Mouse (Mus musculus) forebrain, embryonic 12.5 days (tissue): ENCODE measurements at regions not wholly inside any gene's neighbourhood (a gene's known extent, or its start where the extent isn't known, plus 50 kb on each side); places are given as distances from the start of the nearest gene placed in this dataset.

Experiments used
- ATAC-seq: fragments of 200-750 bp; cut with Nextera tagmentation; 2 replicates; pipeline ENCODE4 v1.8.0; 2017; ENCODE audit warnings: moderate TSS enrichment; ENCODE audit not compliant: low FRiP score
- H3K27ac ChIP-seq: fragments of 300-500 bp; sonication (generic); 2 replicates; pipeline ENCODE4 v1.5.1; 2016; ENCODE audit warnings: mild to moderate bottlenecking
- H3K27me3 ChIP-seq: fragments of 300-500 bp; sonication (generic); 2 replicates; pipeline ENCODE4 v1.6.1; 2016; ENCODE audit warnings: mild to moderate bottlenecking
- H3K36me3 ChIP-seq: fragments of 300-500 bp; sonication (generic); replicated peaks from 2 replicates; pipeline ENCODE4 v1.6.1; 2016; ENCODE audit warnings: mild to moderate bottlenecking
- H3K4me1 ChIP-seq: fragments of 300-500 bp; sonication (generic); 2 replicates; pipeline ENCODE4 v1.6.1; 2016
- H3K4me2 ChIP-seq: fragments of 300-500 bp; sonication (generic); 2 replicates; pipeline ENCODE4 v1.6.1; 2016; ENCODE audit warnings: mild to moderate bottlenecking, moderate library complexity
- H3K4me3 ChIP-seq: fragments of 300-500 bp; sonication (generic); replicated peaks from 2 replicates; pipeline ENCODE4 v1.5.1; 2016; ENCODE audit warnings: mild to moderate bottlenecking
- H3K9ac ChIP-seq: fragments of 300-500 bp; sonication (generic); 2 replicates; pipeline ENCODE4 v1.6.1; 2016; ENCODE audit warnings: mild to moderate bottlenecking
- H3K9me3 ChIP-seq: fragments of 300-500 bp; sonication (generic); 2 replicates; pipeline ENCODE4 v1.6.1; 2016
- WGBS: fragments of 180-500 bp; shearing (Covaris S2); methylation state at CpG from one replicate; pipeline ENCODE4 v1.1.7; 2016; 5-methylcytosine and 5-hydroxymethylcytosine counted together

DNA sequence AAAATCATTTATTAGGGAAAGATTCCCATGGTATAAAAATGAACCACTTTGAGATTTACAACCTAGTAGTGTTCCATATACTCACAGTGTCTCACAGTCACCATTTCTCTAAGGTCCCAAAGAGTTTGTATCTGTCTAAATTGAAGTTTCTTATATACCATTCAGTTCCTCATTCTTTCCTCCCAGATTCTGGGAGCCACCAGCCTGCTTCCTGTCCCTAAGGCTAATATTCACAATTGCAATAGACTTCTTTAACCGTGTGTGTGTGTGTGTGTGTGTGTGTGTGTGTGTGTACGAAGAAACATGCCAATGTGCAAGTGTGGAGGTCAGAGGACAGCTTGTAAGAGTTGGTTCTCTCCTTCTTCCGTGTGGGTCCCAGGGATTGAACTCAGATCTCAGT, 124.1 kb upstream of the Rbm19 start:
- H3K36me3 ChIP-seq = no peaks in the 10 kb centered on the region
- no peak overlapping the region for H3K9ac ChIP-seq
- 88% methylated on average over 3 of the region's 3 CpGs for WGBS
- no peak overlapping the region for H3K4me3 ChIP-seq
- H3K4me1 ChIP-seq = no peaks in the 10 kb centered on the region
- no peaks in the 10 kb centered on the region for H3K9me3 ChIP-seq
- no peak overlapping the region for H3K27ac ChIP-seq
- no peak overlapping the region for H3K4me2 ChIP-seq
- no peak for ATAC-seq
- no peaks in the 10 kb centered on the region for H3K27me3 ChIP-seq

DNA sequence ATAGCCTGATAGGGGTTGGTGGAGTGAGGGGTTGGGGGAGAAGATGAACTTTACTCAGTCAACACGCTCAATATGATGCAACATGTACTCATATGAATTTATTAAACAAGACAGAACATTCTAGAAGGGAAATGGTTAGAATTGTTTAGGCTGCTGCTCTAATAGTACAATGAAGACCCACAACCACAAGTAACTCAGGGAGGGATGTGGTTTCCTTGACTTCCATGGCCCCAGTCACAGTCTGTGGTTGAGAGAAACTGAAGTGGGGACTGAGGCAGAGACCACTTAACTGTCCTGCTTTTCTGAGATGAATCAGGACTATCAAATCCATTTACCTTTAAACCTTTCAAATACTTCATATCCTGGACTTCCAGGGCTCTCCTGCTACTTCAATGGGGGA, 120.5 kb upstream of the Rbm19 start:
- Histone ChIP-seq H3K4me2 (no peak overlapping the region), H3K9me3 (no peaks in the 10 kb centered on the region), H3K4me3 (no peak overlapping the region), H3K36me3 (no peaks in the 10 kb centered on the region), H3K27me3 (no peaks in the 10 kb centered on the region), H3K9ac (no peak overlapping the region), H3K27ac (no peak overlapping the region), H3K4me1 (no peaks in the 10 kb centered on the region)
- ATAC-seq = no peak
- 100% methylated on average over 1 of the region's 1 CpGs for WGBS

DNA sequence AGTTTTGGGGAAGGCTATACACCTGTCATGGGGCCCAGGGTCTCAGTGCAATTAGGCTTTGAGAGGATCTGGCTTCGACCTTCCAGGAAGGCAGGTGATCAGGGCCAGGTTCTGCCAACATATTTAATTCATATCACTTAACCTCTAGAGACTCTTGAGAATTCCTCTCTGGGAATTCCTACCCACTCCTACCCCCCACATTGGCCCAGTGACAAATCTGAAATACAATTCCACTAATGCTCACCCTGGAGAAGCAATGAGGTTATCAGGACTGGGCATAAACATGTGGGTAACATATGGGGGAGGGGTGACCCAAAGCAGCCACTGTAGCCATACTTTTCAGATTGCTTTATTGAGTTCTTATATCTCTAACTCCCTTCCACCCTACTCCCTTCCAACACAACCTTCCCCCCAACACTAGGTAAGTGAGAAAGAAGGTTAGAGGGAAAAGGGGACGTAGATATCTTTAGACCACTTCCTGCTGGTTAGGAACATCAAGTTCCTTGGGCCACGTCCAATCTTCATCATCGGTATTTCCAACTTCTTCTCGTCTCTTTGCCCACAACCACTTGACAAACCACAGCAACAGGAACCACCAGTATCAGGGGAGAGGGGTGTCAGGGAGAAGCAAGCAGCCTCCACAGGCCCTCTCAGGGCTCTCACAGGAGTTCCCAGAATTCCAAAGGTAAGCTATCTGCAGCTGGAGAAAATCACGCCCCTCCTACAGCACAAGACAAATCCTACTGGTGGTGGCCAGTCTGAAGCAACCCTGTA, 110.4 kb upstream of the Rbm19 start:
- Histone ChIP-seq H3K4me3 (no peak overlapping the region), H3K36me3 (no peaks in the 10 kb centered on the region), H3K9ac (no peak overlapping the region), H3K4me2 (no peak overlapping the region), H3K4me1 (no peaks in the 10 kb centered on the region), H3K9me3 (0 out of 2 replicates have a peak, but pooled peaks cover 9% of the 10 kb centered on the region), H3K27ac (no peak overlapping the region), H3K27me3 (no peaks in the 10 kb centered on the region)
- ATAC-seq = no peak
- WGBS = 89% methylated on average over 6 of the region's 6 CpGs

DNA sequence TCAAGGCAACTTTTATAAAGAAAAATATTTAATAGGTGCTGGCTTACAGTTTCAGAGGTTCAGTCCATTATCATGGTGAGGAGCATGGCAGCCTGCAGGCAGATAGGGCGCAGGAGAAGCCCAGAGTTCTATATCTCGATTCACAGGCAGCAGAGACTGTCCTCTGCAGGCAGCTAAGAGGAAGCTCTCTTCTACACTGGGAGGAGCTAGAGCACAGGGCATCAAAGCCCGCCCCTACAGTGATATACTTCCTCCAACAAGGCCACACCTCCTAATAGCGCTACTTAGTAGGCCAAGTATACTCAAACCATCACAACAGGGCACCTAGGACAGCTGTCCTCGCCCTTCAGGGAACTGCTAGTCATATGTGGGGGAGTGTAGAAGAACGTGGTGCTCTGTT, 108.5 kb upstream of the Rbm19 start:
- Histone ChIP-seq H3K4me2 (no peak overlapping the region), H3K9me3 (0 out of 2 replicates have a peak, but pooled peaks cover 9% of the 10 kb centered on the region), H3K36me3 (no peaks in the 10 kb centered on the region), H3K4me3 (no peak overlapping the region), H3K27ac (no peak overlapping the region), H3K9ac (no peak overlapping the region), H3K4me1 (no peaks in the 10 kb centered on the region), H3K27me3 (no peaks in the 10 kb centered on the region)
- 62% methylated on average over 6 of the region's 6 CpGs for WGBS
- no peak for ATAC-seq

DNA sequence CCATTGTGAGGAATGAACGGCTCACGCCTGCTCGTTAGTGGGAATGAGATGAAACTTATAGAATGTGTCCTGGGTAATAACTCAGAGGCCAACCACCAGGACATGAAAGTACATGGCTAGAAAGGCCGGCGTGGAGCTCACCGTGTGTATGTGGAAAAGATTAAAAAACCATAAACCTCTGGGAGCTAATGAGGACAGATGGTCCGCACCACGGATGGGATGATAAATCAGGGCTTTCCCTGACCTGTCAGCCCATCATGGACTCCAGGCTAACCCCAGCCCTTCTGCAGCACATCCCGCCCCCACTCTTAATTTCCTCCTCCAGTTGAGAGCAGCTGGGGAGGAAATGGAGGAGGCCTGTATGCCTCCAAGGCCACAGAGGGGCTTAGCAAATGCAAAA, 108.0 kb upstream of the Rbm19 start:
- no peak overlapping the region for H3K27ac ChIP-seq
- H3K4me1 ChIP-seq = no peaks in the 10 kb centered on the region
- H3K4me3 ChIP-seq = no peak overlapping the region
- no peak overlapping the region for H3K9ac ChIP-seq
- H3K4me2 ChIP-seq = no peak overlapping the region
- H3K9me3 ChIP-seq = 0 out of 2 replicates have a peak, but pooled peaks cover 9% of the 10 kb centered on the region
- 74% methylated on average over 9 of the region's 9 CpGs for WGBS
- no peaks in the 10 kb centered on the region for H3K27me3 ChIP-seq
- no peak for ATAC-seq
- H3K36me3 ChIP-seq = no peaks in the 10 kb centered on the region

DNA sequence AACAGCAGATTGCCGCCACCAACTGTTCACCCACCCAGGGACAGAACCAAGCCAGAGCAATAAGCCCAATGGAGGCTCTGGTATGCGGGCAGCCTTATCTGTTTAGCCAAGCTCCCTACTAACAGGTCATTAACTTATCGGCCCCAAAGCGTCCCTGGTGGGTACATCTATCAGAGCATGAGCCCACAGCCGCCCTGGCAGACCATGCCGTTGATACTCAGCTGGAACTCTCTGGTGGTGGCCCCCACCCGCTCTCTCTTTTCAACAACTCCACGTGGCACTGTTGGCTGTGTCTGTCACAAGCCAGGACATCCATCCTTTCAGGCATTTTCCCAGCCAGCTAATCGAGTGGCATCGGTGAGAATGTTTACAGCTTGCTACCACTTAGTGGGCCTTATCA, 100.8 kb upstream of the Rbm19 start:
- Histone ChIP-seq H3K4me2 (no peak overlapping the region), H3K27me3 (no peaks in the 10 kb centered on the region), H3K27ac (no peak overlapping the region), H3K9me3 (no peaks in the 10 kb centered on the region), H3K9ac (no peak overlapping the region), H3K36me3 (no peaks in the 10 kb centered on the region), H3K4me3 (no peak overlapping the region), H3K4me1 (no peaks in the 10 kb centered on the region)
- no peak for ATAC-seq
- 77% methylated on average over 10 of the region's 10 CpGs for WGBS

DNA sequence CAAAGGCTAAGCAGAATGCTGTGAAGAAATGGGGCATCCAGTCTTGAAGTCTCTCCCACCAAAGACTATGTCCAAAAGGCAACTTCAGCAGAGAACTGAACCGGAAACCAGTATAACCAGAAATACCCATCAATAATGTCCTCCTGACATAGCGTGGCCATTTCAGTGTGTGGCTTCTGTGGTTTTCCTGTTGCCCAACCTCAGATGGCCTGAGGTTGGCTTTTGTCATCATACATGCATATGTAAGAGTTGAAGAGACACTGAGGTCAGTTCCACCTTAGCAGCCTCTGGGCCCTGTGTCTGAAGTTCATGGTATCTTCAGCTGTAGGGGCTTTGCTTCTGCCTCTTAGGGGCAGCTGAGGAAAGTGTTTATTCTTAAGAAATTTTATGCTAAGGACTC, 98.1 kb upstream of the Rbm19 start:
- Histone ChIP-seq H3K27ac (no peak overlapping the region), H3K27me3 (no peaks in the 10 kb centered on the region), H3K4me1 (no peaks in the 10 kb centered on the region), H3K36me3 (no peaks in the 10 kb centered on the region), H3K4me2 (no peak overlapping the region), H3K4me3 (no peak overlapping the region), H3K9ac (no peak overlapping the region), H3K9me3 (no peaks in the 10 kb centered on the region)
- 91% methylated on average over 2 of the region's 2 CpGs for WGBS
- no peak for ATAC-seq

DNA sequence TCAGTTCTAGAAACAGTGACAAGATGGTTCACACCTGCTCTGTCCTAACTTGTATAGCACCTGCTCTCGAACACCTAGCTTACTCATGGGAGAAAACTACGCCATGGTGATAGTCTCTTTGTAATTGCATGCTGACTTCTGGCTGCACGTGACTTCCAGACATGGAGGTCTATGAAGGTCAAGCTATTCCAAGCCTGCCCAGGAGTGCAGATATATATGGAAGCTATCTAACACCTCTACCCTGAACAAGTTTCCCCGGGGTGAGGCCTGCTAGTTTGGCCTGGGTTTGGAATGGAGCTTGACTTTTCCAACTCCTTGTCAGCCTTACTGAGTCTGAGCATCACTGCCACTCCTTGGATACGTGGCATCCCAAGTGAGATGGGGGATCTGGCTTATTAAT, 95.5 kb upstream of the Rbm19 start:
- Histone ChIP-seq H3K36me3 (no peaks in the 10 kb centered on the region), H3K4me1 (peaks cover 9% of the 10 kb centered on the region), H3K4me3 (no peak overlapping the region), H3K27me3 (no peaks in the 10 kb centered on the region), H3K9ac (no peak overlapping the region), H3K27ac (no peak overlapping the region), H3K4me2 (no peak overlapping the region), H3K9me3 (no peaks in the 10 kb centered on the region)
- ATAC-seq = no peak
- 88% methylated on average over 5 of the region's 5 CpGs for WGBS

DNA sequence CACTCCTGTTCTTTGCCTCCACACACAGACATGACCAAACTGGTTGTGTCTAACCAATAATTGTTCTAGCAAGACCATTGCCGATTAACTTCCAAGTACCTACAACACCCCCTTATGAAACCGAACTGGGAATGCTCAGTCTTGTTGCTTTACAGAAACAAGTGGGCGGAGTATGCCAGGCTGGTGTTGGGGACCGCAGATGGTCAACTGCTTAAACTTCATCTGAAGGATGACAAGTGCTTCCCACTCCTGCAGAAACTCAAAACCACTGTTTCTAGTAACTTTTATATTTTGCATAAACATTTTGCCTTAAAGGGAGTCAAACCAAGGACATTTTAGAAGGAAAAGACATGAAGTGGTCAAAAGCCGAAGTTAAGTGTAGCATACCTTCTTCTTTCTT, 94.0 kb upstream of the Rbm19 start:
- ATAC-seq = no peak
- Histone ChIP-seq H3K9ac (no peak overlapping the region), H3K27me3 (no peaks in the 10 kb centered on the region), H3K9me3 (no peaks in the 10 kb centered on the region), H3K4me1 (peaks cover 9% of the 10 kb centered on the region), H3K4me2 (no peak overlapping the region), H3K4me3 (no peak overlapping the region), H3K27ac (no peak overlapping the region), H3K36me3 (no peaks in the 10 kb centered on the region)
- WGBS = 89% methylated on average over 5 of the region's 5 CpGs

DNA sequence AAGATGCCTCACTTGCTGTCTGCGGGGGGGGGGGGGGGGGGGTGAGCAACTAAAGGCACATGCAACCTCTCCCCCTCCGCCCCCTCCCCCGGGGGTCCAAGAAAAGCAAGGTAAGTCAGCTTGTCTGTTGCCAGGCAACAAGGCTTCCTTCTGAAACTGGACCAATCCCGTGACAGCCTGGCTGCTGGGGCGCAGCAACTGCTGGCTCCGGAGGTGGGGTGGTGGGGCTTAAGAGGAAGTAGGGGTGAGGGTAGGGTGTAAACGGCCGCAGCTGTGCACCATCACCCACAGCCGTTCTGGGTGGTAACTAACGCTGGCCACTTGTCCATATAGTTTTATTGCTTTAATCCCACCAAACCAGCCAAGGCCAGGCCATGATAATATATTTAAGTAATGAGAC, 92.2 kb upstream of the Rbm19 start:
- H3K27me3 ChIP-seq = no peaks in the 10 kb centered on the region
- no peak overlapping the region for H3K9ac ChIP-seq
- no peaks in the 10 kb centered on the region for H3K9me3 ChIP-seq
- peaks cover 9% of the 10 kb centered on the region for H3K4me1 ChIP-seq
- no peak overlapping the region for H3K27ac ChIP-seq
- H3K4me3 ChIP-seq = peak overlapping the region; percentile 6; the same call in 1 of the 2 replicates
- H3K36me3 ChIP-seq = no peaks in the 10 kb centered on the region
- 5% methylated on average over 10 of the region's 10 CpGs for WGBS
- peak overlapping the region; percentile 37 for H3K4me2 ChIP-seq
- no peak for ATAC-seq

DNA sequence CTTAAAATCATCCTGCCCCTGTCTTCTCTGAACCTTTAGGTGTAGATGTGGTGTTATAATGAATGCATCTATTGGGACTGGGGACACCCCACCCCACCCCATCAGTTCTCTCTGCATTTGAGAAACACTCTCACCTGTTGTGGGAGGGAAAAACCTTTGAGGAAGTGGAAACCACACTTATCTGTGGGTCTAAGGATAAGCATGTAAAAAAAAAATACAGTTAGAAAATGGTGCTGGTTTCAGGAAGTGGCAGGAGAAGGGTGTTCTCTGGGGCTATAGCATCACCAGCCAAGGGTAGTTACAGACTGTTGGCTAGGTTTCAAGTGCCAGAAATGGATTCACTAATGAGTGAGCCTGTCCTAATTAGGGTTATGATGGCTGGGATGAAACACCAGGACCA, 91.1 kb upstream of the Rbm19 start:
- Histone ChIP-seq H3K9ac (no peak overlapping the region), H3K9me3 (no peaks in the 10 kb centered on the region), H3K27me3 (no peaks in the 10 kb centered on the region), H3K36me3 (no peaks in the 10 kb centered on the region), H3K4me2 (no peak overlapping the region), H3K4me1 (peaks cover 9% of the 10 kb centered on the region), H3K27ac (no peak overlapping the region), H3K4me3 (no peak overlapping the region)
- ATAC-seq = no peak

DNA sequence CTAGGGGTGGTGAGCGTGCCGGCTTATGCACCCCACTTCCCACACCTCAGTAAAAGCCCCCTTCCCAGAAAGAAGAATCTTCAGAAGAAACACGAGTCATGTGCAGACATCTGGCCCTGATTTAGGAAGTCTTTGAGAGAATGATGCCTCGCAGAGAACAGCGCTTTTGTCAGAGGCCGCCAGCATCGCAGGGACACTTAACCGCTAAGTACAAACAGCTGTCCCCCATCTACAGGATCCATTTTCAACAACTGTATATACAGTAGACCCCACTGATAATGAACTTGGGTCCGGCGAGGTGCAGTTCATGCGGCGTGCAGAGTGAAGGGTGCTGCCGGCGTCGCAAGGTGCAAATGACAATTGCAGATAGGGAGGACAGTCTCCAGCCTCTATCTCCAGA, 85.4 kb upstream of the Rbm19 start:
- Histone ChIP-seq H3K27me3 (peaks cover 8% of the 10 kb centered on the region; the same call in 1 of the 2 replicates), H3K9ac (no peak overlapping the region), H3K9me3 (no peaks in the 10 kb centered on the region), H3K36me3 (no peaks in the 10 kb centered on the region), H3K4me3 (no peak overlapping the region), H3K4me2 (no peak overlapping the region), H3K4me1 (0 out of 2 replicates have a peak, but pooled peaks cover 3% of the 10 kb centered on the region), H3K27ac (no peak overlapping the region)
- no peak for ATAC-seq
- 85% methylated on average over 15 of the region's 15 CpGs for WGBS

DNA sequence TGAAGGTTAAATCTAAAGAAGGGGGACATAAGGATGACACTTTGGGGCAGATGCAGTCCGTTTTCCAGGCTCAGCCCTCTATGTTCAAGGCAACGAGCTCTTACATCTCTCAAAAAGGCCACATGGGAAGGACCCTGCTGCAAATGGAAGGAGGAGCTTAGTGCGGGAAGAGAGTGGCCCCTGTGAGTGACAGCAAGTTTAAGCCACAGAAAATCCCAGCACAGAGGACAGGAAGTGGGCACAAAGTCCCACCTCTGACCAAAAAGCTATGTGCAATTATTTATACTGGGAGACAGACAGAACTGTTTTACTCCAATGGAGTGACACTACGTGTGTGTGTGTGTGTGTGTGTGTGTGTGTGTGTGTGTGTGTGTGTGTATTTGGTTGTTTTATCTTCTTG, 84.7 kb upstream of the Rbm19 start:
- ATAC-seq = no peak
- H3K9ac ChIP-seq = no peak overlapping the region
- H3K9me3 ChIP-seq = no peaks in the 10 kb centered on the region
- WGBS = 66% methylated on average over 4 of the region's 4 CpGs
- H3K4me2 ChIP-seq = no peak overlapping the region
- H3K36me3 ChIP-seq = no peaks in the 10 kb centered on the region
- peaks cover 8% of the 10 kb centered on the region; the same call in 1 of the 2 replicates for H3K27me3 ChIP-seq
- 0 out of 2 replicates have a peak, but pooled peaks cover 3% of the 10 kb centered on the region for H3K4me1 ChIP-seq
- no peak overlapping the region for H3K4me3 ChIP-seq
- no peak overlapping the region for H3K27ac ChIP-seq
